7 mouse cellular contexts compared by ENCODE assay signal in genomic region chr1:186116701-186117488, GRCm38 (mm10). TPM values are rescaled to one million over a fixed set of nuclear protein-coding genes. Genes with fewer than 3 reads are reported as not detected.
DNase-seq lines count a peak whose midpoint lies in the region; ATAC-seq and TF ChIP-seq lines count a peak whose summit lies in the region.

Lyplal1 (minus strand) TSS chr1:186117310.

- TF ChIP-seq POLR2A in brain, embryonic 14.5 days (IDR thresholded peaks at IDR 0.05; ENCODE audit: borderline replicate concordance, extremely low read depth, insufficient read depth, insufficient read length, poor library complexity, severe bottlenecking): peak; percentile 96

- peak; percentile 97 for DNase-seq in brain, embryonic 14.5 days (ENCODE audit: low read depth)
- DNase-seq in heart, embryonic 10.5 days (ENCODE audit: low spot score): peak; percentile 92
- peak; percentile 96 for DNase-seq in midbrain, postnatal 0 days (ENCODE audit: low spot score)
- peak; percentile 52 to 56 for DNase-seq in spleen, postnatal 14 days (ENCODE audit: low spot score in 2 of 2)

- H3K27me3 ChIP-seq in embryonic facial prominence, embryonic 15.5 days: no peaks in the 10 kb centered on the region
- no peaks in the 10 kb centered on the region for H3K27me3 ChIP-seq in heart, embryonic 10.5 days (ENCODE audit: insufficient read depth, poor library complexity, severe bottlenecking)
- no peaks in the 10 kb centered on the region for H3K27me3 ChIP-seq in kidney, embryonic 15.5 days
- no peaks in the 10 kb centered on the region for H3K27me3 ChIP-seq in limb, embryonic 15.5 days
- no peaks in the 10 kb centered on the region for H3K27me3 ChIP-seq in midbrain, postnatal 0 days (ENCODE audit: insufficient read depth, low read length)

- no peak for TF ChIP-seq CTCF in brain, embryonic 14.5 days (IDR thresholded peaks at IDR 0.05; ENCODE audit: borderline replicate concordance, extremely low read depth, insufficient read depth, insufficient read length)
- TF ChIP-seq CTCF in midbrain, postnatal 0 days (IDR thresholded peaks at IDR 0.05): peak; percentile 17; the same call in 1 of the 2 replicates

- H3K4me3 ChIP-seq in embryonic facial prominence, embryonic 15.5 days (replicated peaks): peak within 1 kb of the TSS; percentile 62
- H3K4me3 ChIP-seq in heart, embryonic 10.5 days: peak within 1 kb of the TSS; percentile 84
- peak within 1 kb of the TSS; percentile 79 for H3K4me3 ChIP-seq in kidney, embryonic 15.5 days (replicated peaks)
- H3K4me3 ChIP-seq in limb, embryonic 15.5 days: peak within 1 kb of the TSS; percentile 74
- peak within 1 kb of the TSS; percentile 67 for H3K4me3 ChIP-seq in midbrain, postnatal 0 days (ENCODE audit: low read depth, low read length)

- H3K4me1 ChIP-seq in embryonic facial prominence, embryonic 15.5 days: peaks cover 7% of the 10 kb centered on the region; the same call in 1 of the 2 replicates
- H3K4me1 ChIP-seq in heart, embryonic 10.5 days: 0 out of 2 replicates have a peak, but pooled peaks cover 3% of the 10 kb centered on the region
- peaks cover 9% of the 10 kb centered on the region for H3K4me1 ChIP-seq in kidney, embryonic 15.5 days
- peaks cover 7% of the 10 kb centered on the region for H3K4me1 ChIP-seq in limb, embryonic 15.5 days
- H3K4me1 ChIP-seq in midbrain, postnatal 0 days (ENCODE audit: insufficient read depth, low read length): peaks cover 3% of the 10 kb centered on the region; the same call in 1 of the 2 replicates

- H3K27ac ChIP-seq in embryonic facial prominence, embryonic 15.5 days (replicated peaks): peak within 1 kb of the TSS; percentile 76
- peak within 1 kb of the TSS; percentile 95 for H3K27ac ChIP-seq in heart, embryonic 10.5 days
- H3K27ac ChIP-seq in kidney, embryonic 15.5 days: peak within 1 kb of the TSS; percentile 77
- peak within 1 kb of the TSS; percentile 83 for H3K27ac ChIP-seq in limb, embryonic 15.5 days
- peak within 1 kb of the TSS; percentile 96 for H3K27ac ChIP-seq in midbrain, postnatal 0 days (ENCODE audit: low read depth, low read length)

- ATAC-seq in embryonic facial prominence, embryonic 15.5 days (ENCODE audit: insufficient number of reproducible peaks, low FRiP score, low TSS enrichment, low read depth): peak; percentile 91
- peak; percentile 94 for ATAC-seq in kidney, embryonic 15.5 days (replicated peaks; ENCODE audit: low FRiP score)
- ATAC-seq in limb, embryonic 15.5 days (ENCODE audit: insufficient number of reproducible peaks, low FRiP score, low TSS enrichment, low read depth): peak; percentile 85
- ATAC-seq in midbrain, postnatal 0 days (ENCODE audit: low FRiP score): peak; percentile 94

- no peaks in the 10 kb centered on the region for H3K36me3 ChIP-seq in embryonic facial prominence, embryonic 15.5 days
- no peaks in the 10 kb centered on the region for H3K36me3 ChIP-seq in heart, embryonic 10.5 days
- no peaks in the 10 kb centered on the region; the same call in 1 of the 2 replicates for H3K36me3 ChIP-seq in kidney, embryonic 15.5 days
- no peaks in the 10 kb centered on the region for H3K36me3 ChIP-seq in limb, embryonic 15.5 days
- no peaks in the 10 kb centered on the region for H3K36me3 ChIP-seq in midbrain, postnatal 0 days (ENCODE audit: insufficient read depth, low read length)

- peak within 1 kb of the TSS; percentile 56 for H3K9ac ChIP-seq in embryonic facial prominence, embryonic 15.5 days
- peak within 1 kb of the TSS; percentile 77 for H3K9ac ChIP-seq in kidney, embryonic 15.5 days
- peak within 1 kb of the TSS; percentile 73 for H3K9ac ChIP-seq in limb, embryonic 15.5 days
- peak within 1 kb of the TSS; percentile 90 for H3K9ac ChIP-seq in midbrain, postnatal 0 days (replicated peaks; ENCODE audit: low read length, poor library complexity, severe bottlenecking)

- peak within 1 kb of the TSS; percentile 76 for H3K4me2 ChIP-seq in embryonic facial prominence, embryonic 15.5 days (replicated peaks)
- peak within 1 kb of the TSS; percentile 87 for H3K4me2 ChIP-seq in kidney, embryonic 15.5 days
- peak within 1 kb of the TSS; percentile 76 for H3K4me2 ChIP-seq in limb, embryonic 15.5 days
- peak within 1 kb of the TSS; percentile 85 for H3K4me2 ChIP-seq in midbrain, postnatal 0 days (ENCODE audit: low read depth, low read length, poor library complexity, severe bottlenecking)

- WGBS in embryonic facial prominence, embryonic 15.5 days: 3% methylated on average over 44 of the region's 44 CpGs
- 5% methylated on average over 44 of the region's 44 CpGs for WGBS in heart, embryonic 10.5 days
- 3% methylated on average over 44 of the region's 44 CpGs for WGBS in kidney, embryonic 15.5 days
- 5% methylated on average over 44 of the region's 44 CpGs for WGBS in limb, embryonic 15.5 days
- 3% methylated on average over 44 of the region's 44 CpGs for WGBS in midbrain, postnatal 0 days

- no peaks in the 10 kb centered on the region for H3K9me3 ChIP-seq in embryonic facial prominence, embryonic 15.5 days (replicated peaks)
- H3K9me3 ChIP-seq in heart, embryonic 10.5 days: no peaks in the 10 kb centered on the region
- no peaks in the 10 kb centered on the region for H3K9me3 ChIP-seq in kidney, embryonic 15.5 days (replicated peaks)
- no peaks in the 10 kb centered on the region for H3K9me3 ChIP-seq in limb, embryonic 15.5 days
- no peaks in the 10 kb centered on the region for H3K9me3 ChIP-seq in midbrain, postnatal 0 days (ENCODE audit: low read length)

RNA-seq across cellular contexts. Expression of gene Lyplal1, which starts in this region (rescaled TPM):
- 13.7 and 15.6 TPM in 2 replicates for polyA plus RNA-seq in brain, embryonic 14.5 days (2012; rRNA removed)
- polyA plus RNA-seq in embryonic facial prominence, embryonic 15.5 days (2015; fragmentation: Nextera tagmentation; extraction: Ambion mirVana): 16.0 and 17.1 TPM in 2 replicates
- polyA plus RNA-seq in heart, embryonic 10.5 days (2016; fragmentation: Nextera tagmentation; extraction: Ambion mirVana): 15.2 and 17.8 TPM in 2 replicates
- 21.3 and 23.1 TPM in 2 replicates for polyA plus RNA-seq in kidney, embryonic 15.5 days (2015; fragmentation: Nextera tagmentation; extraction: Ambion mirVana)
- 13.0 and 16.4 TPM in 2 replicates for polyA plus RNA-seq in limb, embryonic 15.5 days (2015; fragmentation: Nextera tagmentation; extraction: Ambion mirVana)
- total RNA-seq in midbrain, postnatal 0 days (2014; rRNA removed): 11.3 and 15.5 TPM in 2 replicates
- 15.5 and 16.4 TPM in 2 replicates for polyA plus RNA-seq in midbrain, postnatal 0 days (2015; fragmentation: Nextera tagmentation; extraction: Ambion mirVana)

Comparison
In these comparisons a context has a peak if more than half of its experiments do, and no peak if none do; other contexts are left out.
1. Peak in every context shown above with its lines: DNase-seq, ATAC-seq, H3K4me3 ChIP-seq and H3K27ac ChIP-seq.